Mouse (Mus musculus) frontal cortex, postnatal 36 days (tissue): ENCODE measurements around the gene Apeh.

ENCODE experiments used
- DNase-seq, 2 experiments: peaks; one replicate each; pipeline ENCODE4 v3.0.0; 2022; ENCODE audit warnings: low spot score in 2 of 2

Gene Apeh

DNA sequence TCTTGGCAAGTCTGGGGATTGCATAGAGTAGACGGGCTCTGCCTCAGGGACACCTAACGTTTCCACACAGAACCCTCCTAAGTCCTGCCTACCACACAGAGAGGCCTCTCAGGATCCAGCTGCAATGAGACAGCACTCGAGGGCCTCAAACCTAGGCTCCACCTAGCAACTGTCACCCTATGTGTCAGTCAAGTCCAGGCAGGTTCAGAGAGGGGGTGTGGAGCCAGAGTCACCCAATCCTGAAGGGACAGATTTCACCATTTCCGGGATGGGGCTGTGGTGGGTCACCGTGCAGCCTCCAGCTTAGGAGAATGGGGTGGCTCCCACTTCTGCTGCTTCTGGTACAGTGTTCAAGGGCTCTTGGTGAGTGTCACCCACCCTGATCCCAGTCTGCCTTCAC is 14.2 kb downstream of the Apeh start, which contains the start of gene Mst1:
Gene Mst1 (plus strand): TSS at position 269 of the 400 bp plus-strand sequence.
- DNase-seq, result no peak

DNA sequence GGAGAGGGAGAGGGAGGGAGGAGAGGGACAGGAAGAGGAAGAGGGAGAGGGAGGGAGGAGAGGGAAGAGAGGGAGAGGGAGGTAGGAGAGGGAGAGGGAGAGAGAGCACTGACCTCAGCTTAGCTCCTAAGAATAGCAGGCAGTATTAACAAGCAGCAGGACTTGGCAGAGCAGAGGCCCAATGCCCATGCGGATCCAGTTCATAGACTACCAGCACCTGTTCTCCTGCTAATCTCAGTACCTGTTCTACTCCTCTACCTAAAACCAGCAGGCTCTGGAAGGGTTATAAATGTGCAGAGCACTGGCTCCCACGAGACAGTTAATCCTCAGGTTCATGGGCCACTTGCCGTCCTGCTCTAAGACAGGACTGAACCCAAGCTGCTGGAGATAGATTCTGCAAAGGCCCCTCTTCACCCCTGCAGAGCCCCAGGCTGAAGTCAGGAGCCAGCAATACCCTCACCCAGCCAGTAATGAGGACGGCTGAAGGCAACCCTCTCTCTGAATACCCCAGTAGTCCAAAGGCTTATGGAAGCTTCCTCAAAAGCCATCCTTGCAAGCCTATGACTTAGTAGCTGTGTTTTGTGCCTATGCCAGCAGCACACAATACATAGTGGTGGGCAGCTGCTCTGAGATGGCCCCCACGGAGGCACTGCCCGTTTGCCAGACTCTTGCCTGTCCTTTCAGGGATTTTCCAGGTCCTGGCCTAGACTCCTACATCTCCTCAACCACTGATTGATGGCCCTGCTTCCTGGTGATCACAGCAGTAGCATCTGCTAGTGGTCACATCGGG is 21.1 kb downstream of the Apeh start:
- DNase-seq, result no peak

DNA sequence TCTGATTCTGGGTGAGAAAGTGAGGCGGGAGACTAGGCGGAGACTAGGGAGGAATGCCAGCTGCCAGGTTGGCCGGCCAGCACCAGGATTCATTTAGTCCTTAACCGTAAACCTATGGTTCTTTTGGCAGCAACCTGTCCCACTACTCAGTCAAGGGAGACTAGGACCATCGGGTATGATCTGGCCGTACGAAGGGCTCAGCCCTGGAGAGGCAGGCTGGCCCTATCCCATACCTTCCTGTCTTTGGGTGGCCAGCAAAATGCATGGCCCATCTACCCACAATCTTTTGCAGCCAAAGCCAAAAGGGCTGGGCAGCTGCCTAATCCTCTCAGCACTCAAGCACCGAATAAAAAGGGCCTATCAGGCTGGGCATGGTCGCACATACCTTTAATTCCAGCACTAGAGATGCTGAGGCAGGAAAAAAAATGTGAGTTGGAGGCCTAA is 21.9 kb downstream of the Apeh start:
- DNase-seq, result no peak

DNA sequence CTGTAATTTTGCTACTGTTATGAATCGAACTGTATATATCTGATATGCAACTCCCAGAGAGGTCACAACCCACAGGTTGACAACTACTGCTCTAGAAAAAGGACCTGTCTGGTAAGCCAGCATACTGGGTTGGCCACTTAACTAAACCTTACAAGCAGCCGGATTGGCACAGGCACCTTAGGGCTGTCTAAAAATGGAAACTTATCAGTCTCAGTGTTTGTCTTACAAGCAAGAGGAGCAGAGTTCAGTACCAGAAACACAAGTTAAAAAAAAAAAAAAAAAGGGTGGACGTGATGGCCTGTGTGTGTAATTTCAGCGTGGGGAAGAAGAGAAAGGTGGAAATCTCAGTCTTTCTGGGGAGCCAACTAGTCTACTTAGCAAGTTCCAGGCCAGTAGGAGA is 22.6 kb downstream of the Apeh start:
- DNase-seq, result no peak

DNA sequence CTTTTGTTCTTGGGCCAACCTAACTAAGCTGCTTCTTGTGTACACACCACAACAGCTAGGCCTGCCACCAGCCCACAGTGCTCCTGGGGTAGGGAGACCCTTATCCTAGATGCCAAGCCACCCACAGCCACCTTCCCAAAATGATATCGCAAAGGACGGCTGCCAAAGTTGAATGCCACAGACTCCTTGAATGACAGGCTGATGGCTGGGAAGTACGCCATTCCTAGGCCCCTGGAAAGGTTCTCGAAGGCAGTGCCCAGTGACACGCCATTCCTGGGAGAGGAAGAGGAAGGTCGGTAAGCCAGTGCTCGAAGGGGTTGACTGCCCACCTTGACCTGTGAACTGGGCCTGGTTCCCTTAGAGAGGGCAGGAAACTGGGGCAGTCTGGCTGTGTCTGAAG is 24.9 kb downstream of the Apeh start:
- DNase-seq, result no peak

DNA sequence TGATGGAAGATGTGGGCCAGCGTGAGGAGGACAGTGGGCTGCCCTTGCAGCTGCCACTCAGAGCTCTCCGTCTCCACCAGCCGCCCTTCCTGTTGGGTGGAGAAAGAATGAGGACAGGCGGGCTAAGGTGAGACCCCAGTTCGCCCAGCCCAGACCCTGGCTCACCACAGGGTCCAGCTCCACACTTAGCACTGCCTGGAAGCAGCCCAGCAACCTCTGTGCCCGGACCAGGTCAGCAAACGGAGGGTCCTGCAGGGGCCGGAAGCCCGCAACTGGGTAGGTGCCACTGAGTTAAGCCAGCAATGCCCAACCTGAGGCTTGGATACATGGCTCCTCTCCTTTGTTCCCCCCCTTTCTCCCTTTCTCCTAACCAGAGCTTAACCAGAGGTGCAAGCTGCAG is 25.4 kb downstream of the Apeh start:
- DNase-seq, result no peak

DNA sequence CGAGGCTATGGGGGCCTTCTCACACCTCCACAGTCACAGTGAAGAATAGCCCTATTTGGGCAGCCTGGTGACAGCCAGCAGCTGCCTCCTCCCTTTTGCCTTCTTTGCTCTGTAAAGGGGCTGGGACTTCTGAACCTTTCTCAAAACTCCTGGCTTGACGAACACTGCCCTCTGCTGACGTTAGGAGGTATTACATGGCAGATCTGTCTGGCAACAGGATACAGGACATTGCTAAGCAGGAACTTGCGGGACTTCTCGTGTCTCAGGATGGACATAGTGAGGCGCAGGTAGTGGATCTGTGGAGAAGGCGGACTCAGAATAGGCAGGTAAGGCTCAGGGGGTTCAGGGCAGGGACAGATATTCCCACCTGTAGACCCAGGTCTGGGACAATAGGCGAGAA is 26.5 kb downstream of the Apeh start:
- DNase-seq, result peak; percentile 79 to 88

DNA sequence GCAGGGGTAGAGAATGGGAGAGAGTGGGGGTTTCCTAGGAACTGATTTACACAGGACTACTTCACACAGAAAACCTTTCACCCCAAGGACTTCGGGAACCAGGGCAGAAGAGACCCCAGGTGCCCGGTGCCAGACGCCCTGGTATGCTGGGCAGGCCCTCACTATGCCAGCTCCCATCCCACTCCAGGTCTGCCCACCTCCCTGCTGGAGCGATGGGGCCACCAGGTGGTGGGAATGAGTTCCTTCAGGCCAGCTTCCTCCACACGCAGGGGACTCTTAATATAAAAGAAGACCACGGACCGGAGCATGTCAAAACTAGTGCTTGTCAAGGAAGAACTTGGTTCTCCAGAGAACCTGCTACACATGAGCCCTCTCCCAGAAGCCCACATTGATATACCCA is 27.2 kb downstream of the Apeh start:
- no peak for DNase-seq

DNA sequence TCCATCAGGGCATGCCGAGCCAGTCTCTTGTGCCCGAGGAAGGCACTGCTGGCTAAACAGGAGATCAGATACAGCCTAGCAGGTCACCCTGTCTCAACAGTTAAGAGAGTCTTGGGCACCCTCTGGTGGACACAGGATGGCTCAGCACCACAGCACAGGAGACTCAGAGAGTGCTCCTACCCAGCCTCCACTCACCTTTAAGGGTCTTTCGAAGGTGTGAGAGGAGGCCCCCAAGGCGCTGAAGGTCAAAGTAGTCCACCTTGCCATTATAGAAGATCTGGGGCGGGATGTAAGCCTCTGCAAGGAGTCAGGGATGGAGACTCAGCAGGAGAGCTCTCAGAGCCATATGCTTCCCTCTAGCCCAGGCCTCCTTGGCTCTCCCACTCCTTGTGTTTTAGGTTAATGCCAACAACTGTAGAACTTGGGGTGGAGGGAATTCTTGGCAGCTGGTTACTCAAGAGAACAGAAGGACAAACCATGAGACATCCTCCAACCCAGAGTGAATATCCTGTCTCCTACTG is 28.9 kb downstream of the Apeh start:
- peak; percentile 65 to 79 for DNase-seq

DNA sequence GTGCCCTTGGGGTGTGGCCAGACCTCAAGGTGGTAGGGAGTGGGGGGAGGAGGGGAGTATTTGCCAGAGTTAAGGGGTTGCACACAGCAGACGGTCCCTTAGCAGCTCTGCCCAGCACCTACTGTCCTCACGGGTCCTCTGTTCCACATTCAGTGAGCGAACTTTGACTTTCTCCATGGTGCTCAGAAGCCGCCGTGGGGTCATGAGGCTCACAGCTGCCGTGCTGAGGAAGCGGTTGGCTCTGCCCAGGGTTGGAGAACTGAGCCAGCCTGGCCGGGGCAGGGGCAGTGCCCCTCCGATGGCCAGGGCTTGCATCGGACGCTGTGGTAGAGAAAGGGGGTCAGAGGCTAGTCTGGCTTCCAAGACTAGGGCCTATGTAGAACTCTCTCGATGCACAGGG is 31.0 kb downstream of the Apeh start:
- DNase-seq, result no peak

DNA sequence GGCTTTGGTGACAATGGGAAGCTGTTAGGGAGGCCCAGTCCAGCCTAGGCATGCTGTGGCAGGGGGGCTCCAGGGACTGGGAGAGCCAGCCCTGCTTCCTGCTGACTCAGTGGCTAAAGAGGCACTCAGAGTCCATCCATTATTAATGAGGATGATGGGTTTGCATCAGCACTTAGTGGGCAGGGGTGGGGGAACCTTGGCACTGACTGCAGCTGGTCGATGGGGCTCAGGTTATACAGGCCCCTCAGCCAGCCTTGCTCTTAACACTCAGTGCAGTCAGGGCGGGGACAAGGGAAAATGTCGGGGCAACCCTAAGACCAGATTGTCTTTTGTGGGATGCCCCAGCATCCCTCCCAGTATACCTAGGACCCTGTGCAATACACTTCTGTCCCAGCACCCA is 32.3 kb downstream of the Apeh start:
- DNase-seq, result no peak

DNA sequence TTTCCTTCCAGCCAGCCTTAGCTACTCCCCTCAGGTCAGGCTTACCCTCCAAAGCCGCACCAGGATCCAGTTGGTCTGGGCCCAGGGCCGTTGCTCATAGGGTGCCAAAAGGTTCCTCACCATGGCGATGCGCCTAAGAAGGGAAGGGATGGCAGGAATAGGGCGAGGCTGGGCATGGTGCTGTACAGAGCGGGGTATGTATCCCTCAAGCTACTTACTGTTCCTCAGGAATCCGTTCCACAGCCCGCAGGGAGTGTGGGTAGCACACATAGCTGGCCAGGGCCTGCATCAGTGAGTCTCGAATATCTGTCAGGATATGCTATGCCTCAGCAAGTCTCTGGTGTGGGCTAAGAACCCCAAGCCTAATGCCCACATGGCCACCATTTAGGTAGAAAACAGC is 36.1 kb downstream of the Apeh start:
- DNase-seq, result no peak

DNA sequence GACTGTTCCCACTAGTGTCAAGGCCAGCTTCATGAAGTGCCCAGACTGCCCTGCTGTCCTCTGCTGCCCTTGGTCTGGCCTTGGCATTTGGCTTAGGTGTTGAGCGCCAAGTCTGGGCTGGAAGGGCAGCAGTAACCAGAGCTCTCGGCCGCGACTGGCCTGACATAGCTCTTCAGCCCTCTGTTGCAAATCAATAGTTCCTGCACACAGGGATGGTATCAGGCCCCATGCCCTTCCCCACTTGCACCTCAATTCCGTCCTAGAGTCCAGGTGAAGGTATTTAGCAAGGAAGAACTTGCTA is 37.2 kb downstream of the Apeh start:
- DNase-seq, result no peak

DNA sequence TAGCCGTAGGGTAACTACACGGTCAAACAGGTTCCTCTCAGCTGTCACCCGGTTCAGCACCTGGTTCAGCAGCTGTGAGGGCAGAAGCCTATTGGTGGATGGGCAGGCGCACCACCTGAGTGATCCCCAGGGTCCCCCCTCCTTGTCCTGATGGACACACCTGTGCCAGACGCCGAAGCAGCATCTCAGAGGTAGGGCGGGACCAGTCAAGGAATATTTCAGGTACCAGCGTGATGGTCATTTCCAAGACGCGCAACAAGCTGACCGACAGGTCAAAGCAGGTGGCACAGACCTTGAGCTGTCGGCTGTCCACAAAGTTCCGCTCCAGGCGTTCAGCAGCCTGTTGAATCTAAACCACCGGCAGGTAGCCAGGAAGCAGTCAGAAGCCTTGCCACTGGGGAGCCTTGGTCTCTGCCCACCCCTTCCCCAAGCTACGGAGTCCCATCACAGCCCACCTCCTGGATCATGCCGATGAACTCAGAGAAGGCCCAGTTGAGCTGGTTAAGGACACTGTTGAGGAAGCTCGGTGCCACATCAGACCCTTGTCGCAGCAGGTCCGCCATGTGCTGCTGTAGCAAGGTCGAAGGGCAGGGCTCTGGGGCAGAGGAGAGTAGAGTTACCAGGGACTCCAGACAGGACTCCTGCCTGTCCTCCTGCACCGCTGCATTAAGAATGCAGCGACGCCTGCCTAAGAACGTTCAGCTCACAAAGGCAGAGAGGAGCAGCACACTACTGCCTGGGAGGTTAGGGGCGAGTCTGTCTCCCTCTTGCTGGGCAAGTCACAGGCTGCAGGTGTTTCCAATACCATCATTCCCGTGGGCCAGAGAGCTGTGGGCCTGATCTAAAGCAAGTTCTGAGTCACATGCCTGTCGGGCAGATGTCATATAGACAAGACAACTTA is 37.8 kb downstream of the Apeh start:
- DNase-seq, result no peak

DNA sequence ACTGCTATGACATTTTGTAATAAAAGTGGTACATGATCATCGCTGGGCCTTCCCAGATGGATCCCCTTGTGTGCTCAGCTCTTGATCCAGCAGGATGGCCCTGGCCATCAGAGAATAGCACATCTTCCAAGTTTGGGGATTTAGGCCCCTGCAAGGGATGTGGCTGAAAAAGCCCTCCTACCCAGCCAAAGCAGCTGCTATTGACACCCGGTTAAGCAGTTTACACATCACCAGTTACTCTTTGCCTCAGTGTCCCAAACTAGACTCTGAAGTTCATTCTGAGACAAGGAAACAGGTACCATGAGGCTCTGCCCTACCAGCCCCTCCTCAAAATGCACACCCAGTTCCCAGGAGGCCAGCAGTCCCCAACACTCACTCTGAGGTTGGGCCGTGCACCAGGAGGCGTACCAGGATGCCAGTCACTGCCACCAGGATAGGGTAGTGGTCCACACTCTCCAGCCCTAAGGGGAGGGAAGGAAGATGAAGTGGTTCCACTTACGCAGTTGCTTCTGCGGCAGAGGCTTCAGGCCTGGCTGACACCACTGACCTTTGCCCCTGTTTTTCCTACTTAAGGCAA is 38.7 kb downstream of the Apeh start:
- no peak for DNase-seq

DNA sequence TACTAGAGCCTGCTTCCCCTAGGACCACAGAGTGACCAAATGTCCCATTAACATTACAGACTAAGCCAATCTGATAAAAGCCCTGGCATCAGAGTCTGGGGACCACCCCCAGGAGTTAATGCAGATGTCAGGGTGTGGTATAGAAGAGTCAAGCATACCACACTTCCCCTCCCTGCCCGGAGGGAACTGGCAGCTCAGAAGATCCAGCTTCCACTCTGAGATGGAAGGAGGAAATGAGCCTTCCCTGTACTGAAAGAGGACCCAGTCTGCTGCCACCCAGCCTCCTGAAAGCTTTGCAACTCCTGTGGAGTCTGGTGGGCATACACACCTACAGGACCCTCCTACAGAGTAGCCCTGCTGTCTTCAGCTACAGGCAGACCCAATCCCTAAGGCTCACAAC is 39.3 kb downstream of the Apeh start:
- DNase-seq, result no peak

DNA sequence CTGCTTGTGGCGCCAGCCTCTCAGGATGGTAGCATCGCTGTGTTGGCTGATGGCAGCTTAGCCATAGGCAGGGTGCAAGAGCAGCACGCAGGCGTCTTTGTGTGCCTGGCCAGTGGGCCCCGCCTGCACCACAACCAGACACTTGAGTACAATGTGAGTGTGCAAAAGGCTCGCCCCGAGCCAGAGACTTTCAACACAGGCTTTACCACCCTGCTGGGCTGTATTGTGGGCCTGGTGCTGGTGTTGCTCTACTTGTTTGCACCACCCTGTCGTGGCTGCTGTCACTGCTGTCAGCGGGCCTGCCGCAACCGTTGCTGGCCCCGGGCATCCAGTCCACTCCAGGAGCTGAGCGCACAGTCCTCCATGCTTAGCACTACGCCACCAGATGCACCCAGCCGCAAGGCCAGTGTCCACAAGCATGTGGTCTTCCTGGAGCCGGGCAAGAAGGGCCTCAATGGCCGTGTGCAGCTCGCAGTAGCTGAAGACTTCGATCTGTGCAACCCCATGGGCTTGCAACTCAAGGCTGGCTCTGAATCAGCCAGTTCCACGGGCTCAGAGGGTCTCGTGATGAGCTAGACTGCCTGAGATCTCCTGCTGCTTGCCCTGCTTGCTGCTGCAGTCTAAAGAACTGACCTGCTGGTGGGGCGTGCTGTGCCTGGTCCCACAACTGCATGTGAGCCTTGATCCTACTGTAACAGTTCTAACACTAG is 39.9 kb downstream of the Apeh start:
- DNase-seq, result no peak

DNA sequence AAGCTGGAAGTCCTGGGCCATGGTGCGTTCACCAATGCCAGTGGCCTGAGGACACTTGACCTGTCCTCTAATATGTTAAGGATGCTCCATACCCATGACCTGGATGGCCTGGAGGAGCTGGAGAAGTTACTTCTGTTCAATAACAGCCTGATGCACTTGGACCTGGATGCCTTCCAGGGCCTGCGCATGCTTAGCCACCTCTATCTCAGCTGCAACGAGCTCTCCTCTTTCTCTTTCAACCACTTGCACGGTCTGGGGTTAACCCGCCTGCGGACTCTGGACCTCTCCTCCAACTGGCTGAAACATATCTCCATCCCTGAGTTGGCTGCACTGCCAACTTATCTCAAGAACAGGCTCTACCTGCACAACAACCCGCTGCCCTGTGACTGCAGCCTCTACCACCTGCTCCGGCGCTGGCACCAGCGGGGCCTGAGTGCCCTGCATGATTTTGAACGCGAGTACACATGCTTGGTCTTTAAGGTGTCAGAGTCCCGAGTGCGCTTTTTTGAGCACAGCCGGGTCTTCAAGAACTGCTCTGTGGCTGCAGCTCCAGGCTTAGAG is 40.7 kb downstream of the Apeh start:
- no peak for DNase-seq

DNA sequence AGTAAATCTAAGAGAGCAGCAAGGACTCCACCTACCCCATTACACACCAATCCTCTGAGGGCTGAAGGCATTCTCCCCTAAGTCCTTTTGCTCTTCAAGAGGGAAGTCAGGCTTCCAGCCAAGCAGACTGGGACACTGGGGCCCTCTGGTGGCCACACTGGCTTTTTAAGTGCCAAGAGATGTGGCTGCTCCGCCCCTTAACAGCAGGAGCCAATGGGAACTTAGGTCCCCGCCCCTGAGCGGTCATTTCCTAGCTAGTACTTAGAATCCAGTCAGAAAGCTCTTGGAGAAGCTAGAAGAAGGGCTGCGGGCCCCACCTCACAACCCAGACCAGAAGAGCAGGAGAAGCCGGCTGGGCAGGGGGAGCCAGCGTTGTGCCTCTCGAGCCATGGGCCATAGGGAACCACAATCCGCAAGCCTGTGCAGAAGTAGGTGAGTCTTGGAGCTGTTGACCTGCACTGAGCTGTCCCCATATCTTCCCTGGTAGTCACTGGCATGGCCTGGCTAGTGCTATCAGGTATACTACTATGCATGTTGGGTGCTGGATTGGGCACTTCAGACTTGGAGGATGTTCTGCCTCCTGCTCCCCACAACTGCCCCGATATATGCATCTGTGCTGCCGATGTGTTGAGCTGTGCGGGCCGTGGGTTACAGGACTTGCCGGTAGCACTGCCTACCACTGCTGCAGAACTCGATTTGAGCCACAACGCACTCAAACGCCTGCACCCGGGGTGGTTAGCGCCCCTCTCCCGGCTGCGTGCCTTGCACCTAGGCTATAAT is 41.3 kb downstream of the Apeh start, which contains the start of gene Amigo3:
Gene Amigo3 (plus strand): TSS at position 275 of the 780 bp plus-strand sequence.
- DNase-seq, result peak; percentile 97 to 99

DNA sequence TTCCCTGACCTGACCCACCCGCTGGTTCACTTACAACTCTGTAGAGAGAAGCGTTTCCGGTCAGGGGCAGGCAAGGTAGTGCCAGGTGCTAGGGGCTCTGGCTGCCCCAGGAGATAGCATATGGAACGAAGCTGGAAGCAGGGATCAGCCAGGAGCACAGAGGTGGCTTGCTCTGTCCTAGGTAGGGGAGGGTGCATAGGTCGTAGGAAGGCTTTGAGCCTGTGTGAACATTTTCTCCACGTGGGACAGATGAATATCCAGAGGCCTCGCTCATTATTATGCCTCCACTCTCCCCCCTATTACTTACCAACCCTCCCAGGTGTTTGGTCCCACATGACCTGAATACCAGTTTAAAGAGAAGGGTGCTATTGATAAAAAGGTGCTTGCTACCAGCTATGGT is 42.0 kb downstream of the Apeh start:
- no peak for DNase-seq

DNA sequence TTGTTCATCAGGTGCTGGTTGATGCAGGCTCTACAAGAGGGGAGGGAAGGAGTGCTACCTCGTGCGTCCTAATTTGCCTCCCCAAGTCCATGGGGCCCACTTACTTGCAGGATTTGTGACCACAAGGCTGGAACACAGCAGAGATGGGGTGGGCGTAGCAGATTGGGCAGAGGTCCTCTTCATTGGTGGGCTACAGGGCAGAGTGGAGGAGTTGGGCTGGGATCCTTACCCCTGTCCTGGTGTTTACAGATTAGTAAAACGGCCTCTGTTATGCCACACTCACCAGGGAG is 42.5 kb downstream of the Apeh start:
- DNase-seq, result no peak
